Mouse (Mus musculus) adipocyte (in vitro differentiated cells): ENCODE results near the gene Kpna1.
"Not testable (repeated sequence)": the region's sequence is repeated elsewhere in the genome, so short reads cannot be mapped to it uniquely, and the experiment has no call there.

ENCODE experiments used
- DNase-seq: peaks from one replicate; pipeline ENCODE4 v3.0.0-alpha.2; 2016; ENCODE audit warnings: low spot score

Kpna1 gene

DNA sequence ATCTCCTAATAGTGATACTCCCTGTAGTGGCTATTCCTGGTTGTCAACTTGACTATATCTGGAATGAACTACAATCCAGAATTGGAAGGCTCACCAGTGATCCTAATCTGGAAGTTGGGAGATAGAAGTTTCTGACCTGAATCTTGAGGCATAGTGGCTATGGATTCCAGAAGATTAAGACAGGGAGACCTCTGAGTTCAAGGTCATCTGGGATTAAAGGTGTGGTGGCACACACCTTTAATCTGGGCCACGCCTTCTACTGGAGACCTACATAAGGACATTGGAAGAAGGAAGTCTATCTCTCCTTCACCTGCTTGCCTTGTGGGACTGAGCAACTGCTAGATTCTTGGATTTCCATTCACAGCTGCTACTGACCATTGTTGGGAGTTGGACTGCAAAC lies at the start of gene Kpna1:
Kpna1 (plus strand) TSS at position 301 of the 400 bp plus-strand sequence.
- DNase-seq, result not testable (repeated sequence)

DNA sequence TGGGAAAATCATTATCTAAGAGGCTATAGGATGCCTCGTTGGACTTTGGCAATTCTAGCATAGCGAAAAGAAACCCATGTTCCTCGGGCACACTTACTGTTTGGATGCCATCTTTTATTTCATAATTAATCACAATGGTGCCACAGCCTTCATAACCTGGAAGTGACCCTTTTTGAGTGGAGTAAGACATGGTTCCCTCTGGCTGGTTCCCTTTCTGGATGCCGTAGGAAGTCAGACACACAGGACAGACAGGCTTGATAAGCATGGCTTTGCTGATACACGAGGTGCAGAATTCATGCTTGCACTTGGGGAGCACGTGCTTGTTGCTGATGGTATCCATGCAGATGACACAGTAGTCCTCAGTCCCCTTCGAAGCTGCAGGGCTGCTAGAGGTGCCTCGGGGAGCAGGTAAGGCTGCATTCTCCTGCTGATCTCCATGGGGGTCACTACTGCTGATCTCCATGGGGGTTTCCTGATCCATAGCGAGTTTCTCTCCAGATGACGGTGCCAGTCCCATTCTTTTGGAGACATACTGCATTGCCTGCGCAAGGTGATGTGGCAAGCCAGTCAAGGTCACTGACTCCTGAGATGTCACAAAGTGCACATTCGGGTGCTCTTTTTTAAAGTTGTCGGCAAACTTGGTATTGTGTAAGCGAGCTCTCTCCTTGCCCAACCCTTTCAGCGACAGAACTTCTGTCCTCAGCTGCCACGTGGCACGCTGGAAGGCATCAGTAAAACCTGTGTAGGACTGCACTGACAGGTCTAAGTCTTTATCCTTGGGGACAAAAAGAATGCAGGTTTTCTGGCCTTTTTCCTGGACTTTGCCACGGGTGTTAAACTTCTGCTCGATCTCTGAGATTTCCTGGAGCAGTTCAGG lies 46.1 kb upstream of the Kpna1 start:
- DNase-seq, result no peak

DNA sequence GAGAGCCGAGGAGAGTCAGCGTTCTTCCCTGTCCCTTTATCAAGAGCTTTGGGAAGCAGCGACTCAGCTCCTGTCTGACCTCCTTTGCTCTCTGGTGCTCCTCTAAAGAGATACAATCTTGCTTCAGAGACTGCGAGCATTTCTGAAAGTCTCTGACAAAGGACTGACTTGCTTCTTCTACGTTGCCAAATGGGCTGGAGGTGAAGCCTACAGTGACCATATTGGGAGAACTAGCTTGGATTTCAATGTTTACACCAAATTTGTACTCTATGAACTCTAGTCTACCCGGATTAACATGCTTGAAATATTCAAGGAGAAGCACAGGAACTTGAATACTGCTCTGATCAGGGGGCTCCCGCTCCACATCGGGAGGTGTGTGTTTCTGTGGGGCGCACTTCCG lies 45.4 kb upstream of the Kpna1 start:
- peak; percentile 53 for DNase-seq

DNA sequence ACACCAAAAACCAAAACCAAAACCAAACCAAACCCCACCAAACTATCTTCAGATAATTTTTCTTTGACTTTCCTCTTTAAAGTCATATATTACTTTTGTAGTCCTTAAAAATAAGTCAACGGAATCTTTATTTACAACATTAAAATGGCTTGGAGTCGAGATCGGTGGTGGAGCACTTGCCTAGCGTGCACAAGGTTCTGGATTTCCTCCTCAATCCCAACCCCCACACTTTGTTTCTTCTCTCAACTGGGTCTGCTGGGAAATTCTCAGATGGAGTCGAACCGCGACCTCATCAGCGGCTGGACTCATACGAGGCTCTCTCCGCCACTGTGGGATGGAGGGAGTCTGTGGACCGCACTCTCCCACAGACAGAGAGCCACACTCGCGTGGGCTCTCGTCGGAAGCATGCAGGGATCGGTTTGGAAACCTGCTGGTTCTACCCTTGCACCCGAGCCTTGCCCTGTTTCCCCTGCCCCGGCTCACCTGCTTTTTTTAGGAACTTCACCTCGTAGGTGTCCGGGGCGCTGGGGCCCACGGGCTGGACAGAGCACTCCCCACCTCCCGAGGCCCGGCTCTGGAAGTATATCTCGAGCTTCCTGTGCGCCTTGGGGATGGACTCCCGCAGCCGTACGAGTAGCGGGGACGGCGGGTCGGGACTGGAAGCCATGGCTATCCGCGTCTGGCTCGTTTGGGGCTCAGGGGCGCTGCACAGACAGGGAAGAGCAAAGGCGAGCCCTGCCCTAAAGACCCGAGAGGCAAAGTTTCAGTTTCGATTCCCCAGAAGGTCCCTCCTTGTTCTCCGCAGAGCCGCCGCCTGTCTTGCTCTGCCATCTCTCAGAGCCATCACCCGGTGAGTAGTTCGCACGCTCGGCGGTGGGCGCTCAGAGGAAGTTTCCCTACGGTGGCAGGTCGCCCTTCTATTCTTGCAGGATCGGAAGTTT lies 40.1 kb upstream of the Kpna1 start, which contains the start of the genes Parp9 and Dtx3l:
Parp9 (plus strand) TSS at position 260 of the 941 bp plus-strand sequence.
Dtx3l (minus strand) TSS at position 941 of the 941 bp plus-strand sequence.
- peak; percentile 78 for DNase-seq

GRCm38 (mm10) chr16:35939261-35939660 lies 39.3 kb upstream of the Kpna1 start:
- no peak for DNase-seq

- DNase-seq, result peak; percentile 97
These were observed 38.9 kb upstream of the Kpna1 start for GRCm38 (mm10) chr16:35939690-35940089.

DNA sequence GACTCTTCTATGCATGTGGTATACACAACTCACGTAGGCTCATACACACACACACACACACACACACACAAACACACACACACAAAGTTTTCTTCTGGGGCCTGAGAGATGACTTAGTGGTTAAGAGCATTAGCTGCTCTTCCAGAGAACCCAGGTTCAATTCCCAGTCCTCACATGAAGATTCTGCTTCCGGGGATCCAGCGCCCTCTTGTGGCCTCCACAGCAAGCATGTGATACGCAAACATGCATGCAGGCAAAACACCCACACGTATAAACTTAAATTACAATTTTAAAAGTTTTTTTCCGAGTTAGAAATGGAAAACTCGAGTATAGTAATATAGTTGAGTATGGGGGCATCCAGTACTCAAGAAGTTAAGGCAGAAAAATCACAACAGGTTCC lies 37.2 kb upstream of the Kpna1 start:
- no peak for DNase-seq

DNA sequence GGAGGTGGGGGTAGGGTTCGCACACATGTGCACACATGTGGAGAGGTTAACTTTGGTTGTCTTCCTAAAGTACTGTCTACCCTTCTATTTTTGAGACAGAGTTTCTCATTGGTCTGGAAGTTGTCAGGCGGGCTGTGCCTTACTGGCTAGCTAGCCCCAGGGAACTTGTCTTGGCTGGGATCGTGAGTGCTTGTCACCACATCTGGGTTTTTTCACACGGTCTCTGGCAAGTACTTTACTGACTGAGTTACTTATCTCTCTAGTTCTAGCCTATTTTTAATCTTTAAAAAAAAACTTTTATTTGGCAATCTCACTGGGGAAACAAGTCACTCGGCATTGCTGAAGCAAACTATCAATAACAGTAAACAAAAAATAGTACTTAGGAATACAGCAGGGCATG lies 29.3 kb upstream of the Kpna1 start:
- peak; percentile 85 for DNase-seq

DNA sequence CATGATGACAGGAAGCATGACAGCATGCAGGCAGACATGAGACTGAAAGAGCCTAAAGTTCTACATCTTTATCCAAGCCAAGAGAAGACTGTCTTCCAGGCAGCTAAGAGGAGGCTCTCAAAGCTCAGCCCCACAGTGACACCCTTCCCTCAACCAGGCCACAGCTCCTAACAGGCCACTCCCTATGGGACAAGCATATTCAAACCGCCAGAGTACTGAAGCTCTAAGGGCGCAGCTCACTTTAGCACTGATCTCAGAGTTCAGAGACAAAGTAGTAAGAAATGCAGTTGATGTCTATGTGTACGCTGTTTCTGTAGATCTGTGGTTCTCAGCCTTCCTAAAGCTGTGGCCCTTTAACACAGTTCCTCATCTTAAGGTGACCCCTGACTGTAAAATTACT lies 27.3 kb upstream of the Kpna1 start:
- no peak for DNase-seq

GRCm38 (mm10) chr16:35952628-35953130 lies 25.9 kb upstream of the Kpna1 start:
- DNase-seq, result no peak

GRCm38 (mm10) chr16:35965991-35966390 lies 12.6 kb upstream of the Kpna1 start:
- DNase-seq, result not testable (repeated sequence)

GRCm38 (mm10) chr16:35966411-35967115 lies 12.0 kb upstream of the Kpna1 start:
- no peak for DNase-seq

- DNase-seq, result no peak
These were observed 11.2 kb upstream of the Kpna1 start for GRCm38 (mm10) chr16:35967319-35967718.

DNA sequence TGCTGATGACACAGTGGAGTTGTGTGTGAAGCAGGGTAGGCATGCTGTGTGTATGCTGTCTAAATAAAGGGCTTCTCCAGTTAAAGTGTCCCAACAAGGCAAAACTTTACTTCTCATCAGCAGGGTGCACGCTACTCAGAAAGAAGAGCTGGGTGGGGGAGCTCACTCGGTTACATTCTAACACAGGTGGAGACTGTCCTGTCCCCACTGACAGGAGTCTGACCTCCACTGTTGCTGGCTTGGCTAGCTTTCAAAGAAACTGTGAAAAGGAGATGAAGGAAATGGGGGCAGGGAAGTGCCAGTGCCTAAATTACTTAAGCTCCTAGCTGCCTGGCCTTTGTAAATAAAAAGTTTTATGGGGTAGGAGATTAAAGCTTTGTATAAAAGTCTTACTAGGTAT lies 10.4 kb upstream of the Kpna1 start:
- no peak for DNase-seq

DNA sequence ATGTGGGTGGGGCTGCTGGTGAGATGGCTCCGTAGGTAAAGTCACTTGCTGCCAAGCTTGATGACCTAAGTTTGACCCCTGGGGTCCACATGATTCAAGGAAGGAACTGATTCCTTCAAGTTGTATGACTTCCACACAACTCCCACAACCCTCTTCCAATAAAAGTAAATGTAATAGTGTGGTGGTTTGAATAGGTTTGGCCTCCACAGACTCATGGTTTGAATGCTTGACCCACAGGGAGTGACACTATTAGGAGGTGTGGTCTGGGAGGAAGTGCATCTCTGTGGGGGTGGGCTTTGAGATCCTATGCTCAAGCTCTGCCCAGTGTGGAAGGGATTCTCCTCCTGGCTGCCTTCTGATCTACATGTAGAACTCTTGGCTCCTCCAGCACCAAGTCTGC lies 4.5 kb upstream of the Kpna1 start:
- no peak for DNase-seq

DNA sequence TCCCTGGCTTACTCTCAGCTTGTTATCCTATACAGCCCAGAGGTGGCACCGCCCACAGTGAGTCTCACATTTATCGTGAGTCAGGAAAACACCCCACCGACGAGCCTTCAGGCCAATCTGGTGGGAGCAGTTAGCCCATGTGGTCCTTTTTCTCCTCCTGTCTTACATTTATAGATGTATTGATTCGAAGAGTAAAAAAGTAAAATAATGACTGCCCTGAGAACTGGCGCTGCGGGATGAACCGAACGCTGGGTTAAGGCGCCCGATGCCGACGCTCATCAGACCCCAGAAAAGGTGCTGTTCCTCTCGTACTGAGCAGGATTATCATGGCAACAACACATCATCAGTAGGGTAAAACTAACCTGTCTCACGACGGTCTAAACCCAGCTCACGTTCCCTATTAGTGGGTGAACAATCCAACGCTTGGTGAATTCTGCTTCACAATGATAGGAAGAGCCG lies 2.8 kb downstream of the Kpna1 start:
- peak; percentile 100 for DNase-seq

- no peak for DNase-seq
These were observed 4.0 kb downstream of the Kpna1 start for GRCm38 (mm10) chr16:35982506-35982901.

GRCm38 (mm10) chr16:35982902-35983516 lies 4.5 kb downstream of the Kpna1 start:
- peak; percentile 92 for DNase-seq

DNA sequence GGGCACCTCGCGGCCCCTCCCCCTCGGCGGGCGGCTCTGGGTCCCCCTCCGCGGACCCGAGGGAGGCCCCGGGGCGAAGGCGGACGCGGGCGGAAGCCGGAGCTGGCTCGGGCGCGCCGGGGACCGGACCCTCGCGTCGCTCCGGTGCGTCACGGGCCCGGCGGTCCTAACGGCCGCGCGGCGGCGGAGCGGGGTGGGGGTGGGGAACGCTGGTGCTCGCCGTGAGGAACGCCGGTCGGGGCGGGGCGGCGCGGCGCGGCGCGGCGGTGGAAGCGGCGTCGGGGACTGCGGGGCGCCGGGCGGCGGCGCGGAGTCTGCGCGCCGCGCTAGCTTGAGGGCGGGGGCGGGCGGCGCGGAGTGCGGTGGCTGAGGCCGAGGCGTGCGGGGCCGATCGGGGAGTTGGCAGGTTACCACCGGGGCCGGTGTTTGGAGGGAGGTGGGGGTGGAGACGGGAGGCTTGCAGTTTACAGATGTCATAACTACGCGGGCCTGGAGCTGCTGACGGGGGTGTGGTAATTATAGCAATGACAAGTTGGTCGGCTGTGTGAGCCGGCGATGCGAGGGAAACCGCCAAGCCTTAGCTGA lies 5.1 kb downstream of the Kpna1 start:
- peak; percentile 69 for DNase-seq

DNA sequence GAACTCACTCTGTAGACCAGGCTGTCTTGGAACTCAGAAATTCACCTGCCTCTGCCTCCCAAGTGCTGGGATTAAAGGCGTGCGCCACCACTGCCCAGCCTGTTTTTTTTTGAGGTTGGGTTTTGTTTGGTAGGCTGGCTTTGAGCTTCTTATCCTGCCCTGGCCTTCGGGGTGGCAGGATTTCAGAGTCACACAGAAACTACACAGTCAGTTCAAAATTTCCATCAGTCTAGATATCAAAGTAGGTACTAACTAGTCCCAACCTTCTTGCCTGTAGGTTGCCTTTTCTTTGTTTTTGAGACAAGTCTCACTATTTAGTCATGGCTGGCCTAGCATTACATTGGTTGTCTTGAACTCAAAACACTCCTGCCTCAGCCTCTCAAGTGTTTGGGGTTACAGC lies 5.9 kb downstream of the Kpna1 start:
- no peak for DNase-seq

DNA sequence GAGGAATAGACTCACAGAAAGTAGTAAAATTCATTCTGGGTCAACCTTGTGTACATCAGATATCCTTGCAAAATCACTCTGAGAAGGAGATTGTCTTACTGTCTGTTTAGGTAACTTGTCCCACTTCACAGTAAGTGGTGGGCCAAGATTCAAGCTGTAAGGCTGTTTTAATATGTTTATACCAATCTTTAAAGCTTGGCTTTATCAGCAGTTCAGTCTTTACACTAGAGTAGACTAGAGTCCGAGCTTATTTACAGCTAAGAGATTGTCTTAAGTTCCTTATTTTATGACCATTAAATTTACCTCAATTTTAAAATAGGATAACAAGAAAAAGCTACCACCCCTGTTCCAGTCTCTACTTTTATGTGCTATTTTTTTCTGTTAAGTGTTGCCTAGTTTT lies 9.4 kb downstream of the Kpna1 start:
- DNase-seq, result no peak
